Mouse (Mus musculus): Measurements from ENCODE around the gene Olfm1.

DNA sequence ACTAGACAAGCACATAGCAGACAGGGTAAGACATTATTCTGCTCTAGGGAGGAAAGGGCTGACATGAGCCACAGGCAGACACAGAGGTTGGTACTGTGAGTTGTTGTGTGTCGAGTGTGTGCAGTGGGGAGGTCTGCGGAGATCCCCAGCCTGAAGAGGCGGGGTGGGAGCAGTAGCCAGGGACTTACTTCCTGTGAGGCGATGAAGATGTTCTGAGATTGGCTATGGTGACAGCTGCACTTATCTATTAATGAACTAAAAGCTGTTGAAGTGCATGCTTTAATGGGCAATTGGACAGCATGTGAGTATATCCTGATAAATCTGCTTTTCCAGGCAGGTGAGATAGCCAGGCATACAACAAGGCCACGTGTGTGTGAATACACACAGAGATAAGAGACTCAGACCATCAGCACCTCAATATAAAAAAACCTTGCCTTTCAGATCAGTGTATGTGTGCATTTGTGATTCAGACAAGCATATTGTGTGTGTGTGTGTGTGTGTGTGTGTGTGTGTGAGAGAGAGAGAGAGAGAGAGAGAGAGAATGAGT is 45.5 kb upstream of the Olfm1 start:
- TF ChIP-seq CTCF (IDR thresholded peaks at IDR 0.05; ENCODE audit: borderline replicate concordance, control insufficient read depth, extremely low read depth, insufficient read depth, low read length, poor library complexity) (no peak), POLR2A (IDR thresholded peaks at IDR 0.05; ENCODE audit: control insufficient read depth, extremely low read depth, insufficient read depth, low read length, poor library complexity) (no peak)

Data from thymus, adult 2 months (tissue).